Mouse (Mus musculus) forebrain, embryonic 14.5 days (tissue): ENCODE data around the gene Lca5l. TPM values are rescaled to one million over a fixed set of nuclear protein-coding genes. Genes with fewer than 3 reads are reported as not detected.

Experiments
- ATAC-seq: fragments of 200-750 bp; cut with Nextera tagmentation; 2 replicates; pipeline ENCODE4 v1.8.0; 2017; ENCODE audit warnings: mild to moderate bottlenecking, moderate library complexity
- DNase-seq: peaks from one replicate; pipeline ENCODE4 v3.0.0-alpha.2; 2015; ENCODE audit warnings: low spot score
- H3K27ac ChIP-seq: fragments of 300-500 bp; sonication (generic); 2 replicates; pipeline ENCODE4 v1.5.1; 2014; ENCODE audit warnings: low read depth, mild to moderate bottlenecking, control low read depth, low read length, moderate library complexity
- H3K27me3 ChIP-seq: fragments of 300-500 bp; sonication (generic); replicated peaks from 2 replicates; pipeline ENCODE4 v1.6.1; 2014; ENCODE audit warnings: low read length, control low read depth, mixed read lengths; ENCODE audit not compliant: control insufficient read depth, insufficient read depth
- H3K36me3 ChIP-seq: fragments of 300-500 bp; sonication (generic); 2 replicates; pipeline ENCODE4 v1.6.1; 2014; ENCODE audit warnings: low read length, control low read depth; ENCODE audit not compliant: control insufficient read depth, insufficient read depth
- H3K4me1 ChIP-seq: fragments of 300-500 bp; sonication (generic); 2 replicates; pipeline ENCODE4 v1.6.1; 2014; ENCODE audit warnings: antibody characterized with exemption, low read length, control low read depth; ENCODE audit not compliant: control insufficient read depth, insufficient read depth
- H3K4me2 ChIP-seq: fragments of 300-500 bp; sonication (generic); 2 replicates; pipeline ENCODE4 v1.6.1; 2014; ENCODE audit warnings: mild to moderate bottlenecking, control low read depth, low read length
- H3K4me3 ChIP-seq: fragments of 300-500 bp; sonication (generic); 2 replicates; pipeline ENCODE4 v1.5.1; 2014; ENCODE audit warnings: low read depth, low read length, control low read depth
- H3K9ac ChIP-seq: fragments of 300-500 bp; sonication (generic); 2 replicates; pipeline ENCODE4 v1.6.1; 2014; ENCODE audit warnings: mild to moderate bottlenecking, low read length, control low read depth, moderate library complexity
- H3K9me3 ChIP-seq: fragments of 300-500 bp; sonication (generic); replicated peaks from 2 replicates; pipeline ENCODE4 v1.6.1; 2016; ENCODE audit warnings: low read length, control low read depth, mixed read lengths; ENCODE audit not compliant: control insufficient read depth
- WGBS: fragments of 180-500 bp; shearing (Covaris S2); extraction: QIAGEN DNeasy Blood & Tissue Kit; methylation state at CpG from one replicate; pipeline ENCODE4 v1.1.7; 2014; 5-methylcytosine and 5-hydroxymethylcytosine counted together
- polyA plus RNA-seq: library from polyadenylated mRNA; unstranded; fragments of >200 nt; fragmentation: Nextera tagmentation; extraction: Ambion mirVana; gene quantifications from 2 replicates; pipeline ENCODE4 v1.2.1, GENCODE M21; 2014

The Lca5l gene
- 1.1 and 1.4 TPM in 2 replicates for polyA plus RNA-seq

- ATAC-seq = peak; percentile 99
- WGBS = under 1% methylated on average over 69 of the region's 77 CpGs
These were observed at the start of gene Lca5l for GRCm38 (mm10) chr16:96191531-96192506. Lca5l (minus strand) TSS chr16:96192271.

GRCm38 (mm10) chr16:96235366-96235970 is 43.4 kb upstream of the Lca5l start, which contains the start of gene B3galt5:
B3galt5 (plus strand) TSS chr16:96235801.
- DNase-seq (peak; percentile 52), ATAC-seq (no peak)
- no peaks in the 10 kb centered on the region for H3K27me3 ChIP-seq
- H3K9me3 ChIP-seq = no peaks in the 10 kb centered on the region
- WGBS = 52% methylated on average over 17 of the region's 17 CpGs
- H3K4me3 ChIP-seq = no peak within 1 kb of the TSS
- H3K4me1 ChIP-seq = peaks cover 3% of the 10 kb centered on the region; the same call in 1 of the 2 replicates
- H3K36me3 ChIP-seq = no peaks in the 10 kb centered on the region
- peak within 1 kb of the TSS; percentile 8; the same call in 1 of the 2 replicates for H3K9ac ChIP-seq
- H3K27ac ChIP-seq = peak within 1 kb of the TSS; percentile 39; the same call in 1 of the 2 replicates
- 0 out of 2 replicates have a peak within 1 kb of the TSS, but pooled peaks have one; percentile 9 for H3K4me2 ChIP-seq

More at GRCm38 (mm10) chr16:96191531-96192506, at the start of gene Lca5l:
- H3K9ac ChIP-seq = peak within 1 kb of the TSS; percentile 90
- H3K27ac ChIP-seq = 0 out of 2 replicates have a peak within 1 kb of the TSS, but pooled peaks have one; percentile 29
- H3K4me2 ChIP-seq = peak within 1 kb of the TSS; percentile 76
- no peaks in the 10 kb centered on the region for H3K36me3 ChIP-seq
- DNase-seq = peak; percentile 99
- H3K4me3 ChIP-seq = peak within 1 kb of the TSS; percentile 89
- H3K4me1 ChIP-seq = peaks cover 3% of the 10 kb centered on the region; the same call in 1 of the 2 replicates
- no peaks in the 10 kb centered on the region for H3K9me3 ChIP-seq
- H3K27me3 ChIP-seq = no peaks in the 10 kb centered on the region

GRCm38 (mm10) chr16:96233996-96234395 is 41.9 kb upstream of the Lca5l start:
- DNase-seq (no peak), ATAC-seq (no peak)
- WGBS = 90% methylated on average over 8 of the region's 8 CpGs
- Histone ChIP-seq H3K4me1 (peaks cover 3% of the 10 kb centered on the region; the same call in 1 of the 2 replicates), H3K4me2 (no peak overlapping the region), H3K36me3 (no peaks in the 10 kb centered on the region), H3K27ac (no peak overlapping the region), H3K9me3 (no peaks in the 10 kb centered on the region), H3K4me3 (no peak overlapping the region), H3K27me3 (no peaks in the 10 kb centered on the region), H3K9ac (no peak overlapping the region)

- H3K4me1 ChIP-seq = peaks cover 3% of the 10 kb centered on the region; the same call in 1 of the 2 replicates
- H3K27me3 ChIP-seq = no peaks in the 10 kb centered on the region
- H3K9me3 ChIP-seq = no peaks in the 10 kb centered on the region
- no peak overlapping the region for H3K4me2 ChIP-seq
- no peak for DNase-seq
- 88% methylated on average over 8 of the region's 8 CpGs for WGBS
- no peak overlapping the region for H3K27ac ChIP-seq
- H3K9ac ChIP-seq = no peak overlapping the region
- H3K4me3 ChIP-seq = no peak overlapping the region
- H3K36me3 ChIP-seq = no peaks in the 10 kb centered on the region
- ATAC-seq = no peak
These were observed 39.9 kb upstream of the Lca5l start for GRCm38 (mm10) chr16:96231974-96232373.

- H3K4me2 ChIP-seq = no peak overlapping the region
- WGBS = 96% methylated on average over 4 of the region's 4 CpGs
These were observed 39.2 kb upstream of the Lca5l start for GRCm38 (mm10) chr16:96231251-96231650.

GRCm38 (mm10) chr16:96230411-96230810 is 38.3 kb upstream of the Lca5l start:
- peaks cover 1% of the 10 kb centered on the region; the same call in 1 of the 2 replicates for H3K4me1 ChIP-seq
- no peak overlapping the region for H3K9ac ChIP-seq
- peak; percentile 85 for DNase-seq
- no peaks in the 10 kb centered on the region for H3K9me3 ChIP-seq
- H3K4me3 ChIP-seq = no peak overlapping the region
- ATAC-seq = peak; percentile 84
- no peaks in the 10 kb centered on the region for H3K36me3 ChIP-seq
- no peak overlapping the region for H3K4me2 ChIP-seq
- no peak overlapping the region for H3K27ac ChIP-seq
- 31% methylated on average over 11 of the region's 11 CpGs for WGBS
- H3K27me3 ChIP-seq = no peaks in the 10 kb centered on the region

More at GRCm38 (mm10) chr16:96231251-96231650, 39.2 kb upstream of the Lca5l start:
- ATAC-seq = no peak
- Histone ChIP-seq H3K27me3 (no peaks in the 10 kb centered on the region), H3K4me1 (peaks cover 3% of the 10 kb centered on the region; the same call in 1 of the 2 replicates), H3K4me3 (no peak overlapping the region), H3K9me3 (no peaks in the 10 kb centered on the region), H3K36me3 (no peaks in the 10 kb centered on the region), H3K9ac (no peak overlapping the region), H3K27ac (no peak overlapping the region)
- DNase-seq = no peak

- Histone ChIP-seq H3K4me3 (no peak overlapping the region), H3K4me1 (no peaks in the 10 kb centered on the region), H3K4me2 (no peak overlapping the region), H3K9ac (no peak overlapping the region), H3K9me3 (no peaks in the 10 kb centered on the region), H3K27me3 (no peaks in the 10 kb centered on the region), H3K27ac (no peak overlapping the region), H3K36me3 (no peaks in the 10 kb centered on the region)
- ATAC-seq (no peak), DNase-seq (no peak)
- 55% methylated on average over 8 of the region's 8 CpGs for WGBS
These were observed 37.0 kb upstream of the Lca5l start for GRCm38 (mm10) chr16:96229044-96229555.

- Histone ChIP-seq H3K36me3 (no peaks in the 10 kb centered on the region), H3K4me1 (no peaks in the 10 kb centered on the region), H3K27me3 (no peaks in the 10 kb centered on the region), H3K4me2 (no peak overlapping the region), H3K9me3 (no peaks in the 10 kb centered on the region), H3K4me3 (no peak overlapping the region), H3K27ac (no peak overlapping the region), H3K9ac (no peak overlapping the region)
- DNase-seq = no peak
- ATAC-seq = no peak
- WGBS = 71% methylated on average over 13 of the region's 13 CpGs
These were observed 36.4 kb upstream of the Lca5l start for GRCm38 (mm10) chr16:96228438-96228837.
